Mouse (Mus musculus) heart, embryonic 11.5 days (tissue): ENCODE measurements at regions not wholly inside any gene's neighbourhood (a gene's known extent, or its start where the extent isn't known, plus 50 kb on each side); places are given as distances from the start of the nearest gene placed in this dataset.

ENCODE experiments used
- ATAC-seq: fragments of 200-750 bp; cut with Nextera tagmentation; replicated peaks from 2 replicates; pipeline ENCODE4 v1.8.0; 2017; ENCODE audit warnings: moderate library complexity; ENCODE audit not compliant: insufficient number of reproducible peaks, low FRiP score, low TSS enrichment
- H3K27ac ChIP-seq: fragments of 300-500 bp; sonication (generic); 2 replicates; pipeline ENCODE4 v1.5.1; 2014; ENCODE audit warnings: mild to moderate bottlenecking, low read depth, low read length
- H3K27me3 ChIP-seq: fragments of 300-500 bp; sonication (generic); 2 replicates; pipeline ENCODE4 v1.6.1; 2014; ENCODE audit warnings: mild to moderate bottlenecking, low read length, mixed read lengths; ENCODE audit not compliant: control insufficient read depth, insufficient read depth
- H3K36me3 ChIP-seq: fragments of 300-500 bp; sonication (generic); 2 replicates; pipeline ENCODE4 v1.6.1; 2014; ENCODE audit warnings: mild to moderate bottlenecking, low read length, moderate library complexity, mixed read lengths; ENCODE audit not compliant: control insufficient read depth, insufficient read depth
- H3K4me1 ChIP-seq: fragments of 300-500 bp; sonication (generic); 2 replicates; pipeline ENCODE4 v1.6.1; 2014; ENCODE audit warnings: low read length; ENCODE audit not compliant: control insufficient read depth, insufficient read depth
- H3K4me2 ChIP-seq: fragments of 300-500 bp; sonication (generic); 2 replicates; pipeline ENCODE4 v1.6.1; 2014; ENCODE audit warnings: mild to moderate bottlenecking, moderate library complexity
- H3K4me3 ChIP-seq: fragments of 300-500 bp; sonication (generic); 2 replicates; pipeline ENCODE4 v1.5.1; 2014; ENCODE audit warnings: low read depth, low read length
- H3K9ac ChIP-seq: fragments of 300-500 bp; sonication (generic); 2 replicates; pipeline ENCODE4 v1.6.1; 2014; ENCODE audit warnings: mild to moderate bottlenecking, low read depth, low read length, moderate library complexity
- H3K9me3 ChIP-seq: fragments of 300-500 bp; sonication (generic); replicated peaks from 2 replicates; pipeline ENCODE4 v1.6.1; 2016; ENCODE audit warnings: low read length; ENCODE audit not compliant: control insufficient read depth
- WGBS: fragments of 180-500 bp; shearing (Covaris S2); extraction: QIAGEN DNeasy Blood & Tissue Kit; methylation state at CpG from one replicate; pipeline ENCODE4 v1.1.7; 2014; ENCODE audit not compliant: insufficient replicate concordance; 5-methylcytosine and 5-hydroxymethylcytosine counted together

DNA sequence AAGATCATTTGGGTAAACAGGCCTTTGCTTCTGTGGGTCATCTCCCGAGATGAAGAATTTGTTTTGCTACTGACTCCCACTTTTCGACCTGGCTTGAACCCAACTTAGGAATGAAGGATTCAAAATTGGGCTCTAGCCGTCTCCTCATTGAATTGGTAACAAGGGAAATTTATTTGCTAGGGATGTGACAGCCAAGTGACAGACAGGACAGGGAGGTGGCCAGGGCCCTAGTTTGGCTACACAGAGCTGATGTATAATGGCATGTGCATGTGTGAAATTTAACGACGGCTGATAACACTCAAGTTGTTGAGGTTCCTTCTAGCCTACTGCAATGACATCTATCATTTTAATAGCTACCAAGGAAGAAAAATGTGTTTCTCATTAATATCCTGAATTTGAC lies 268.7 kb downstream of the Nedd1 start:
- H3K9me3 ChIP-seq: no peaks in the 10 kb centered on the region
- H3K9ac ChIP-seq: no peak overlapping the region
- H3K4me1 ChIP-seq: no peaks in the 10 kb centered on the region
- H3K36me3 ChIP-seq: no peaks in the 10 kb centered on the region
- no peak overlapping the region for H3K4me2 ChIP-seq
- no peaks in the 10 kb centered on the region for H3K27me3 ChIP-seq
- WGBS: 70% methylated on average over 5 of the region's 5 CpGs
- no peak for ATAC-seq
- no peak overlapping the region for H3K4me3 ChIP-seq
- no peak overlapping the region for H3K27ac ChIP-seq

DNA sequence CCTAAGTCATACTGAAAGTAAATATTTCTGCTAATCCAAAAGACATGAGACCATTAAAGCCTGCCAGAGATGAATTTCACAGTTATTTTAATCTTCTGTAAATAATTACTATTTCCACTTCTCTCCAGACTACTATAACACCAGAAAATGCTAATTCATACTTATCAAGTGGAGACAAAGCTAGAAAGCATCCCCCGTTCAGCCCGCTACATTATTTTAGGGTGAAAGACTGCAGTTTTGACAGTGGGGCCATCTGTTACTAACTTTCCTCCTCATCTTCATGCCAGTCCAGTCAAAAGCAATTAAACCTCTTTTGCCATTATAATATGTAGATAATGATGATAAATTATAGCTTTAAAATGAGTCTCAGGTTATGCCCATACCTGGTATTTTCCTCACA lies 276.3 kb downstream of the Nedd1 start:
- Histone ChIP-seq H3K27me3 (no peaks in the 10 kb centered on the region), H3K27ac (no peak overlapping the region), H3K4me3 (no peak overlapping the region), H3K36me3 (no peaks in the 10 kb centered on the region), H3K9ac (no peak overlapping the region), H3K4me2 (no peak overlapping the region), H3K9me3 (no peaks in the 10 kb centered on the region), H3K4me1 (no peaks in the 10 kb centered on the region)
- WGBS: 79% methylated on average over 2 of the region's 2 CpGs
- no peak for ATAC-seq

DNA sequence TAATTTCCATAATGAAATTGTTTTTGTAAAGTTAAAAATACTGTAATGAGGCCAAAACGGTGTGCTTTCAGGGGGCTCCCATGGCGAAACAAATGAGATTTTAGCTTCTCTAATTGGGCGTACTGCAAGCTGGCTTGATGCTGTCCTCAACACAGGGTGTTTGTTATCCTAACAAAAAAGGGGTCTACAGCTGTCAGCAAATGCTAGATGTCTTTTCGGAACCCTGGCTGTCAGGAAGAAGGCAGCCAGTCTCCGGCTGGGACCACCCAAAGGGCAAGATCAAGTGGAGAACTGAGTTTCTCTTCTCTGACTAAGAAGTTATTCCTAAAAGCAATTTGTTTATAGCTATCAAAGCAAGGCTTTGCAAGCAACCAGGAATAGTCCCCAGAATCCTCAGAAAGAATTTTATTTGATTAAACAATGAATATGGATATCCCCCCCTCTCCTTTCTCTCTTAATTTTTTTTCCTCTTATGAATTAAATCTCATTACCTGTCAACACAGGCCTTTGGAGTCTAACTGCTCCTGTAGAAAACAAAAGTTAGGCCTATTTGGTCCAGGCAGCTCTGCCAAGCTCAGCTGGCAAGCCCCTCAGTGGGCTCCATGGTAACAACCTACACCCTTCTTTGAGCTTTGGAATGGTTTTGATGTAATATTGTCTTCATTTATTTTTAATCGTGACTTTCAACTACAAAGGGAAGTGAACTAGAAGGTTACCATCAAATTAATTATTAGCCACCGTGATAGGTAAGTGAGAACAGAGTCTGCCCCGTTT lies 283.4 kb downstream of the Nedd1 start:
- H3K27me3 ChIP-seq: no peaks in the 10 kb centered on the region
- ATAC-seq: no peak
- no peaks in the 10 kb centered on the region for H3K9me3 ChIP-seq
- H3K36me3 ChIP-seq: no peaks in the 10 kb centered on the region
- no peak overlapping the region for H3K9ac ChIP-seq
- WGBS: 55% methylated on average over 8 of the region's 8 CpGs
- H3K4me2 ChIP-seq: no peak overlapping the region
- no peak overlapping the region for H3K27ac ChIP-seq
- no peak overlapping the region for H3K4me3 ChIP-seq
- no peaks in the 10 kb centered on the region for H3K4me1 ChIP-seq

DNA sequence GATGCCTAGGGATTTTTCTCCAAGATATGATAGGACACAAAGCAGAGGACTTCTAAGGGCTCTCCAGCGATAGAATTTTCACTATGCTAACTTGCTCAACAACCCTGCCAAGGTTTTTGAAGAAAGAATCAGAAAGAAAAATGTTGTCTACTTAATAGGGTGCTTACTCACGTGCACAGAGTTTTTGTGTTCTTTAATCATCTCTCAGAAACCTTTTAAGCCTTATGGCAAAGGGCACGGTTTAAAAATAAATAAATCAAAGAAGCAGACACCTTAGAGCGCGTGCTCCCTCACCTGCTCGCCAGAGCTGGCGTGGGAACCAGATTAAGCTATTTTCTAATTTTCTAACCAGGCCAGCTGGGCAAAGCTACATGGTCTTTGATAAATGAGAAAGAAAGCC lies 293.0 kb downstream of the Nedd1 start:
- no peak overlapping the region for H3K27ac ChIP-seq
- no peak overlapping the region for H3K4me3 ChIP-seq
- no peak overlapping the region for H3K9ac ChIP-seq
- no peaks in the 10 kb centered on the region for H3K4me1 ChIP-seq
- no peak overlapping the region for H3K4me2 ChIP-seq
- no peaks in the 10 kb centered on the region for H3K36me3 ChIP-seq
- no peaks in the 10 kb centered on the region for H3K27me3 ChIP-seq
- H3K9me3 ChIP-seq: no peaks in the 10 kb centered on the region
- ATAC-seq: no peak
- WGBS: 68% methylated on average over 7 of the region's 7 CpGs

DNA sequence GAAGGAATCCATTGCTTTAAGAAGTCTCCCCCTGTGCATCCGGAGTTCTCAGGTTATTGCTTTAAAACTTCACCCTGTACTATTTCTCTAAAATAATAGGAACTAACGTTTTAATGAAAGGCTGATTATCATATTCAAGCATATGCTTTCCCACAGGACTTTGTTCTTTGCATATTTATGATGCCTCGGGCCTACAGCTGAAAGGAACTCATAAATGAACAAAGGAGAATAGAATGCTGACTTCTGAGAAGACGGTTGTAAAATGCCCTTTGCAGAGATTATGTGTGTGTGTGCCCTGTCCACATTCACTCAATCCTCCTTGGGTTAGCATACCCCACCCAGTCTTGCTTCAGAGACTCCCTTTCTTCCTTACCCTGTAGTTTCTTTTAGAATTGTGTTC lies 294.2 kb downstream of the Nedd1 start:
- no peak for ATAC-seq
- H3K9me3 ChIP-seq: no peaks in the 10 kb centered on the region
- no peaks in the 10 kb centered on the region for H3K27me3 ChIP-seq
- H3K27ac ChIP-seq: no peak overlapping the region
- no peaks in the 10 kb centered on the region for H3K36me3 ChIP-seq
- H3K4me2 ChIP-seq: no peak overlapping the region
- no peak overlapping the region for H3K4me3 ChIP-seq
- H3K9ac ChIP-seq: no peak overlapping the region
- no peaks in the 10 kb centered on the region for H3K4me1 ChIP-seq
- 56% methylated on average over 4 of the region's 4 CpGs for WGBS

DNA sequence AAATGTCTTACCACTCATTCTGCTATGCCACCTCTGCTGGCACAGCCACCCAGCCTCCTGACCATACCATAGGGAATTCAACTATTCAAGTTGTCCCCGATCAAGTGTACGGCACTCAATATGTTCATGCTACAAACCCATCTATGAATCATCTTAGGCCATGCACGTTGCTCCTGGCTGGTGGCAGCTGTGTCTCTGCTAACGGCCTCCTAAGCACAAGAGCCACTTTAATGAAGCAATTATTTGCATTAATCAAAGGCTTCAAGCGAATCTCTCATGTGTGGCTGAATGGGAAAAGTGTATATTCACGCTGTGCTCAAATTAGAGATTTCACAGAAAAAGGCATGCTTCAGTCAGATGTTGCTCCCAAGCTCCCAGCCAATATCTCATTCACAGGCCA lies 295.8 kb downstream of the Nedd1 start:
- no peak for ATAC-seq
- 81% methylated on average over 6 of the region's 6 CpGs for WGBS
- Histone ChIP-seq H3K27ac (no peak overlapping the region), H3K4me2 (no peak overlapping the region), H3K27me3 (no peaks in the 10 kb centered on the region), H3K4me1 (no peaks in the 10 kb centered on the region), H3K4me3 (no peak overlapping the region), H3K9ac (no peak overlapping the region), H3K36me3 (no peaks in the 10 kb centered on the region), H3K9me3 (no peaks in the 10 kb centered on the region)

DNA sequence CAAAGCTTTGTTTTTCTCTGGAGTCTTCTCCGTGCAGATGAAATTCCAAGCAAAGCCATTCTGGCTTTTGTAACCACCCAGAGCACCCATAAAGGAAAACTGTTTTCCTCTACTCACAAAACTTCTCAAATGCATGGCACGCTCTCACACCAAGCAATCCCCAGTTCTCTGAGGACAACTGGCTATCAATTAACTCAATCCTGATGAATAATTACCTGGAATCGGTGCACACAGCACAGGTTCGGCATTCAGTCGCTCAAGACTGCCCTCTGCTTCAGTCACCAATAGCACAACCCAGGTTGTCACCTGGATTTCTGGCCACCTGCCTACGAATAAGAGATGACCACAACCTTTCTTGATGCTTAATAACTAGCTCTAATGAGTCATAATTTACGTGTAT lies 309.5 kb downstream of the Nedd1 start:
- Histone ChIP-seq H3K27ac (no peak overlapping the region), H3K4me2 (no peak overlapping the region), H3K9me3 (no peaks in the 10 kb centered on the region), H3K4me1 (no peaks in the 10 kb centered on the region), H3K27me3 (no peaks in the 10 kb centered on the region), H3K4me3 (no peak overlapping the region), H3K9ac (no peak overlapping the region), H3K36me3 (no peaks in the 10 kb centered on the region)
- WGBS: 83% methylated on average over 7 of the region's 7 CpGs
- no peak for ATAC-seq

DNA sequence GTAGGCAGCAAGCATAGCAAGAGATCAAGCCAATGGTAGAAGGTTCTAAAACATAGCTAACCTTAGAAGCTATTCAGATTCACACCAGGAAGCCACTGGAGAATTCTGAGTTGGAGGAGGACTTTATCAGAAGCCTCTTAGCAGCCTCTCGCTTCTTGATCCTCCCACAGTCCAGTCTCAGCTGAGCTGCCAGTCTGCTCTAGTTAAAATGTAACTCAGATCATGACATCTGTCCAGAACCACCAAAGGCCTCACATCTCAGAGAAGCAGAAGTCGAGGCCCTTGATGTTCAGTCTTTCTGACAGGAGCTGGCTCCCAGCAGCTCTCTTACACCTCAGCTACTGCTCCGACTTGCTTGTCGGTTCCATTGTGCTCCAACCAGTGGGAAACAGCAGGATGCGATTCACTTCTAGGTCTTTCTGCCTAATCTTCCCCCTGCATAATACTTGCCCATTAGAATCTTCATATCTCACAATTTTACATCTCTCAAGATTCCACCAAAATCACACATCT lies 311.4 kb downstream of the Nedd1 start:
- no peaks in the 10 kb centered on the region for H3K4me1 ChIP-seq
- H3K9me3 ChIP-seq: no peaks in the 10 kb centered on the region
- ATAC-seq: no peak
- H3K27ac ChIP-seq: no peak overlapping the region
- H3K27me3 ChIP-seq: no peaks in the 10 kb centered on the region
- no peak overlapping the region for H3K9ac ChIP-seq
- no peaks in the 10 kb centered on the region for H3K36me3 ChIP-seq
- no peak overlapping the region for H3K4me3 ChIP-seq
- 66% methylated on average over 5 of the region's 5 CpGs for WGBS
- no peak overlapping the region for H3K4me2 ChIP-seq

DNA sequence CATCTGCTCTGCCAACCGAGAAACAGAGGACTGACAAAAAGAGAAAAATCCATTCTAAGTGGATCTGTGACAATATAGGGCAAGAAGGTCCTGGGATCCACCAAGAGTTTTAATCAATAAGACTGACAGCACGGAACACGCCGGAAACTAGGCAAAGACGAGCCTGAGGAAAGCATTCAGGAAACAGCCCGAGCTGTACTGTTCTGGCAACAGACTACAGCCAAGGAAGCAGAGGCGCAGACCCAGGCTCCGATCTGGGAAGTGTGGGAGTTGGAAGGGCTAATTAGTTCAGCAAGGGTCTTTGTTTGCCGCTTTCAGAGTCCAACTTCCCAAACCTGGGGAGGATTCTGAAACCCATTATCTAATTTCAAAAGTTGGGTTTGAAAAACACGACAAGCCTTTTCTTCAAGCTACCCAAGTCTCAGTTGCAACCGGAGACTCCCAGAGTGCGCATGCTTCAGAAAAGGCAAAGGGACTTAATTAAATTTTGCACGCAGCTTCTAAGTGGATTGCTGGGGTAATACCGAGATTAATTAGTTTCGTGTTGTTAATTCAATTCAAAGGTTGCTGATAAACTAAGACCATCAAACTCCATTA lies 317.4 kb downstream of the Nedd1 start:
- H3K27ac ChIP-seq: no peak overlapping the region
- H3K36me3 ChIP-seq: no peaks in the 10 kb centered on the region
- no peak overlapping the region for H3K4me3 ChIP-seq
- no peaks in the 10 kb centered on the region for H3K4me1 ChIP-seq
- H3K9me3 ChIP-seq: no peaks in the 10 kb centered on the region
- no peak overlapping the region for H3K9ac ChIP-seq
- no peak overlapping the region for H3K4me2 ChIP-seq
- WGBS: 80% methylated on average over 15 of the region's 15 CpGs
- H3K27me3 ChIP-seq: no peaks in the 10 kb centered on the region
- ATAC-seq: no peak
